Mouse (Mus musculus) retina, adult 2 months (tissue): ENCODE data around the gene Ndufv3.
"Not testable (repeated sequence)": the region's sequence is repeated elsewhere in the genome, so short reads cannot be mapped to it uniquely, and the experiment has no call there.

Experiments
- DNase-seq: peaks from one replicate; pipeline ENCODE4 v3.0.0-alpha.2; 2012; ENCODE audit warnings: low read depth, low spot score

Gene Ndufv3

DNA sequence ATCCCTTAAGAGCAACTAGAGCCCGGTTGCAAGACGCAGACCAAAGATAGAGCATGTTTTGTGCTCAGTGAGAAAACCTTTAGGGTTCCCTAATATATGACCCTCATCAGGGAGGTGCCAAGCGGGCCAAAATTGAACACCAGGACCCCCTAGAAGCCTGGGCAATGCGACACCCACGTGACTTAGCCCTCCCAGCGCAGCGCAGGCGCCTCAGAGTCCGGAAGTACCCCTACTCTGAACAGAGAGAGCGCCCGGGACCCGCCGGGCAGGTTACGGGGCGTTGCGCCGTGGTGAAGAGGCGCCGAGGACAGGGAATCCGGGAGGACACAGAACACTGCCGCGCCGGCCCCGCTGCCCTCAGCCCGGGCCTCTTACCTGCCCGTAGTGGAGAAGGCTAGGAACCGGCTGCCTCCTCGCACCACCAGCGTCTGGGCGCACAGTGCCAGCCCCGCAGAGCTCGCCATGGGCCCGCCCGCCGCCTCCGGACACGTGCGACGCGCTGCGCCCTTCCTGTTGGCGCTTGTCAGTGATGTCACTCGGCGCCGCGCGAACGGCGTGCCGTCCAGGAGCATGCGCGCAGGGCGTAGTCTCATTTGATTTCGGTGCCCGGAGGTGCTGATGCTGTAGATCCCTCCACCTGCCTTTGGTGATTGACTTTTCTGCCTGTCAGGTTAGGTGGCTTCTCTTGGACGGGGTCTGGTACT lies 8.0 kb upstream of the Ndufv3 start:
- DNase-seq = peak; percentile 77

- no peak for DNase-seq
These were observed 7.3 kb upstream of the Ndufv3 start for GRCm38 (mm10) chr17:31512593-31512992.

- no peak for DNase-seq
These were observed 5.2 kb upstream of the Ndufv3 start for GRCm38 (mm10) chr17:31514696-31515095.

- no peak for DNase-seq
These were observed 470 bp upstream of the Ndufv3 start for GRCm38 (mm10) chr17:31519344-31519945.

GRCm38 (mm10) chr17:31520895-31521294 lies 980 bp downstream of the Ndufv3 start:
- peak; percentile 61 for DNase-seq

DNA sequence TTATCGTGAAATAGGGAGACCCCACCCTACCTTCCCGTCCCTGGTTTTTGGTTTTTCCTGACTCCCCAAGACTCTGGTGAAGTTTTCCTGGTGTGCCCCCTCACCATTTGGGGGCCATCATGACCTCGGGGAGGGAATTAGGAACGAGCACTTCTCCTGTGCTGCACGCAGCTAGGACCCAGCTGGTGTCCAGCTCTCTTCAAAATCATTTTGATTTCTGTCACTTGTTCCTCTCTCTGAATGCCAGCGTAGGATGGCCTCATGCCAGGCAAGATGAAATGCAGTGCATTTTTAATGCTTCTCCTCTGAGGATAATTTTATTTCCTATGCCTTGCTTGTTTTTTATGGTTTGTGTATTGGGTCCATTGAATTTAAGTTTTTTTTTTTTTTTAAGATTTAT lies 2.0 kb downstream of the Ndufv3 start:
- DNase-seq = no peak

DNA sequence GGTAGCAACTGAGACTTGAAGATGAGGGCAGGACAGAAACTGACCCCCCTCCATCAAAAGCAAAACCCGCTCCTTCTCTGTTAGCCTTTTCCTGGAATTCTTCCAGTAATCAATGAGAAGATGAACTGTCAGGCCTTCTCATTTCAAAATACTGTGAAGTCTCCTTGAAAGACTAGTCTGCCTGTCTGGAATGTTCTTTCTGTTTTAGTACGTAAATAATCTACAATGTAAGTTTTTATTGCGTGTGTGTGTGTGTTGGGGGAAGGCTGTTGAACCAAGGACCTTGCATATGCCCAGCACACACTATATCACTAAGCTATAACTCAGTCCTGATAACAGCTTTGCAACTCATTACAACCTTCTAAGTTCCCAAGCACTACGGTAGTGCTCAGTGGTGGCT lies 5.2 kb downstream of the Ndufv3 start:
- DNase-seq = no peak

- DNase-seq = no peak
These were observed 5.9 kb downstream of the Ndufv3 start for GRCm38 (mm10) chr17:31525816-31526215.

GRCm38 (mm10) chr17:31529314-31529713 lies 9.4 kb downstream of the Ndufv3 start:
- DNase-seq = no peak

- DNase-seq = no peak
These were observed 11.7 kb downstream of the Ndufv3 start for GRCm38 (mm10) chr17:31531441-31532158.

- DNase-seq = not testable (repeated sequence)
These were observed 12.4 kb downstream of the Ndufv3 start for GRCm38 (mm10) chr17:31532331-31532730.

- DNase-seq = no peak
These were observed 15.4 kb downstream of the Ndufv3 start for GRCm38 (mm10) chr17:31535358-31535757.

DNA sequence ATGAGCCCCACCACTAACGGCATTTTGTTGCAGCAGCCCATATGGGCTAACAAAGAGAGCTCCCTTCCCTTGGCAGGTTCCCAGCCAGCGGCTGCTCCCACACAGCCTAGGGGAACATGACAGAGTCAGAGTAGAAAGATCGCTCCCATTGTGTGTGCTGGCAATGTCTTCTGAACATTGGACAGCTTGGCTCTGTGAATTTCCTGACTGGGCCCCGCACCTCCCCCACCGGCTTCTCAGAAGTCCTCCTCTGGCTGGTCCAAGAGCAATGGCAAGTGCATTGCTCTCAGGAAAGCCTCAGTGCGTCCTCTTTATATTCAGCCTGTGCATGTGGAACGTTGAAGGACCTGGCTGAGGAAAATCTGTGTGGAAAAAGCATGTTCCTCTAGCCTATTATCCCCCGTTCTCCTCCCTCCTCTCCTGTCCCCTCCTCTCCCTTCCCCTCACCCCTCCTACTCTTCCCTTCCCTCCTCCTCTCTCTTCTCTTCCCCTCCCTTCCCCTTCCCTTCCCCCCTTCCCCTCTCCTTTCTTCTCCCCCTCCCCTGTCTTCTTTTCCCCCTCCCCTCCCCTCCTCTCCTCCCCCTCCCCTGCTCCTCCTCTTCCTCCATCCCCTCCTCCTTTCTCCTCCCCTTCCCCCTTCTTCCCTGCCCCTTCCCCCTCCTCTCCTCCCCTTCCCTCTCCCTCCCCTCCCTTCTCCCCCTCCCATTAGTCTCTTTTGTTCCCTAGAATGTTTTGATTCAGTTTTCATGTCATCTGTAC lies 16.1 kb downstream of the Ndufv3 start:
- DNase-seq = no peak

DNA sequence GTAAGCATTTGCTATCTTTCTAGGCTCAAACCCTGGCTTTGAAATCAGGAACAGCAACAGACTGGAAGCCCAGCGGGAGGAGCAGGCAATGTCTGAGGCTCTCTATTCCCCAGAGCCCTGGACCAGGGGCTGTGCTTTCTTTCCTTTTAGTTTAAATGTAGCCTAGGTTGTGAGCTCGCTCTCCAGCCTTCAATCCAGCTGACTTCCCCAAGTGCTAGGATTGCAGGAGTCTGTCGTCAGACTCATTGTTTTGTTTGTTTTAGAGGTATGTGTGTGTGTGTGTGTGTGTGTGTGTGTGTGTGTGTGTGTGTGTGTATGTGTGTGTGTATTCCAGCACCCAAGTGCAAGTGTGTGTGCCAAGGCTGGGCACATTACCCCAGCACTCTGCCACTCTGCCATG lies 20.2 kb downstream of the Ndufv3 start:
- no peak for DNase-seq

GRCm38 (mm10) chr17:31540809-31541459 lies 21.0 kb downstream of the Ndufv3 start:
- no peak for DNase-seq

DNA sequence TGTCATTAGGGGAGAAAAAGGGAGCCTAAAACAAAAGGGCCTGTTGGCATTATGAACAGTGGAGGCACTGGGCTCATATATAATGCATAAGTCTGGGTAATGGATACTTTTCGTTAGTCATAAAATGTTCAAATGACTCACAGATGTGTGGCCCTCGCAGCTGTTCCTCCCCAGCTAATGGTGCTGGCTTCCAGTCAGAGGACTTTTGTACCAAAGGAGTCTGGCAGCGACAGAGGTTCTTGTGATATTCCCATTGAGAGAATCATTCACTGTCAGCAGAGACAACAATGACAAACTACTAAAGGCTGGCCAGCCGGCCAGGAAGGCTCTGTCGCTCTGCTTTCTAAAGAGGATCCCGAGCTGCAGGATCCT lies 21.5 kb downstream of the Ndufv3 start:
- DNase-seq = no peak

GRCm38 (mm10) chr17:31543574-31543973 lies 23.7 kb downstream of the Ndufv3 start:
- no peak for DNase-seq

DNA sequence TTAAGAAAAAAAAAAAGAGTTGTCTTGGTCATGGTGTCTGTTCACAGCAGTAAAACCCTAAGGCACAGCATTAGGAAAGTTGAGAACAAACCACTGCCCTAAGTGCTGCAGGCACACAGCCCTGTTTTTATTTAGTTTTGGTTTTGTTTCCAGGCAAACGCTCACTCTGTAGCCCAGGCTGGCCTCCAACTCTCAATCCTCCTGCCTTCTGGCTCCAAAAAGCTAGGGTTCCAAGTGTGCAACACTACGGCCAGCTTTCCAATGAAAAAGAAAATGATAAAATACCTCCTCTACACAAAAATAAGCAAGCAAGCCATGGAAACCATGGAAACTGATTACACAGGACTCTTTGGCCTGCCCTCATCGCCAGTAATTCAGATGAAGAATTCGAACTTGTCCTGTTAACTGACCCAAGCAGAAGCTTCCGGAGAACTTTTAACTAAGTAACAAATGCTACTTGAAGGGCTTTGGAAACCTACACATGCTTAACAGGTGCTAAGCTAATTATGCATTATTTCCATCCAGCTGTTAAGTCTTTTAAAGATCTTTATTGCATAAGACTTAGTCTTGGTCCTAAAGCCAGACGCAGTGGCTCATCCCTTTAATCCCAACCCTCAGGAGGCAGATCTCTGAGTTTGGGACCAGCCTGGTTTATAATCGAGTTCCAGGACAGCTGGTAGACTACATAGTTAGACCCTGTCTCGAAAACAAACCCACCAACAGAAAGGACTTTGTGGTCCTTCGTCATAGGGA lies 26.7 kb downstream of the Ndufv3 start:
- DNase-seq = no peak

GRCm38 (mm10) chr17:31547974-31548373 lies 28.1 kb downstream of the Ndufv3 start:
- DNase-seq = no peak

- no peak for DNase-seq
These were observed 29.5 kb downstream of the Ndufv3 start for GRCm38 (mm10) chr17:31549389-31549788.

DNA sequence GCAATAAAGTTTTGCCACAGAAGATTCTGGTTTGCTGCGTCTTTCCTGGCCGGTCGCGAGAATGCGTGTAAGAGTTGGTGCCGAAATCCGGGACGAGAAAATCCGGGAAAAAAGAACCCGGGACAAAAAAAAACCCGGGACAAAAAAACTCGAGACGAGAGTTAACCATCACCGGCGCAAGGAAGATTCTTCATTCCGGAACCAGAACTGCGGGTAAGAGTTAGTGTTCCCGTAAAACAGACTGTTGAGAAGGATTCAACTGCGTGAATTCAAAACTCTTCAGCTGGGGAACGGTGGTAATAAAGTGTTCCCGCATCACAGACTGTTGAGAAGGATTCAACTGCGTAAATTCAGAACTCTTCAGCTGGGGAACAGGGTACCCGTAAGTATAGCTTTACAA lies 32.7 kb downstream of the Ndufv3 start:
- not testable (repeated sequence) for DNase-seq
